Mouse (Mus musculus): ENCODE results near the gene Bud31.

Bud31 gene

DNA sequence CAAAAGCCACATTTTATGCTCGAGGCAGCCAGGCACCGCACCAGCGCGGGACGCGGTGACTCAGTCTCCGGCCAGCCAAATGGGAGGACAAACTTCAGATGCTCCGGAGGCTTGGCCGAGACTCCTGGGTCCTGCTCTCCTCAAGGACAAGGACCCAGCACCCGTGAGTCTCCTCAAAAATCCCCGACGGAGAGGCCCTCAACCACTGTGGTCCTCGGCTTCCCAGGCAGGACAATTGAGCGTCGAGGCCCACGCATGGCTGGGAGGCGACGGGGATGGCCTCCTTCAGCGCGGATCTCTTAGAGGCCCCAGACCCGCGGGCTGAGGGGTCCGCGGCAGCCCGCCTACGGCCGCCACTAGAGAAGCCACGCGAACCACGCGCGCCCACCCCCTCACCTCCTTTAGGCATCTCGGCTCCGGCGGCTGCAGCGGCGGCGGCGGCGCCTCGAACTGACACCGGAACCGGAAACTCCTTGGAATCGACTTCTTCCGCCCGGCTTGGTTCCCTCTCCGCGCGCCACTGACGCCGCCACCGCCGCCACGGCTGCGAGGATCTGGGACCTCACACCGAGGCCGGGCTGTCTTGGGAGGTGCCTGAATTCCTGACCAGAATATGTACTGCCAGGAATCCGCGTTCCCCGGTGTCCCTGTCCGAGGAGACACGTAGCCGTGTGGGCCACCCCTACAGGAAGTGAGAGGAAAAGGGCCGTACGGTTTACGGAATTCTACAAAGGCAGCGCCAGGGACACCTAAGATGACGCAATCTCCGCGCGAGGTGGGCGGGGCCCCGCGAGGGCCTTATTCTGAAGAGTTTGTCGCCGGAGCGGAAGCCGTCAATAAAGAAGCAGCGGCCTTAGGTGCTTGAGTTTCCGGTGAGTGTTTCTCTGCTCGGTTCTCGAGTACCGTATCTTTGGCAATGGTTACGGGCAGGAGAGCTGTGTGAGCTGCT lies at the start of gene Bud31, which contains the start of gene Pdap1:
TSS of gene Bud31 (plus strand) at position 792 of the 949 bp plus-strand sequence.
TSS of gene Pdap1 (minus strand) at position 668 of the 949 bp plus-strand sequence.
- DNase-seq, result peak; percentile 99

DNA sequence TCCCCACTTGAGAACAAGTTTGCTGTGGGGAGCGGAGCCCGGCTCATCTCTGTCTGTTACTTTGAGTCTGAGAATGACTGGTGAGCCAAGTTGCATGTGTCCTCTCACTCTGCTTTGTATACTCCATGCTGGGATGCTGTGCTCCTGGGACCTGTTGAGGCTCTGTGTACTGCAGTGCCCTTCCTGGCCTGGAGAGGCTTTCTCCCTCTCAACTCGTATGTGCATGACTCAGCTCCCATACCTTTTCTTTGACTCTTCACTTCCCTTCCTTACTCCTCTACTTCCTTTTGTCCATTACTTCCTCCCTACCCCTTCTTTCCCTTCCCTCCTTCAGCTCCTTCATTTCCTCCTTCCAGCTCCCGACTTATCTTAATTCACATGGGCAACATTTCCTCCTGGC lies 44.0 kb upstream of the Bud31 start:
- DNase-seq, result no peak

DNA sequence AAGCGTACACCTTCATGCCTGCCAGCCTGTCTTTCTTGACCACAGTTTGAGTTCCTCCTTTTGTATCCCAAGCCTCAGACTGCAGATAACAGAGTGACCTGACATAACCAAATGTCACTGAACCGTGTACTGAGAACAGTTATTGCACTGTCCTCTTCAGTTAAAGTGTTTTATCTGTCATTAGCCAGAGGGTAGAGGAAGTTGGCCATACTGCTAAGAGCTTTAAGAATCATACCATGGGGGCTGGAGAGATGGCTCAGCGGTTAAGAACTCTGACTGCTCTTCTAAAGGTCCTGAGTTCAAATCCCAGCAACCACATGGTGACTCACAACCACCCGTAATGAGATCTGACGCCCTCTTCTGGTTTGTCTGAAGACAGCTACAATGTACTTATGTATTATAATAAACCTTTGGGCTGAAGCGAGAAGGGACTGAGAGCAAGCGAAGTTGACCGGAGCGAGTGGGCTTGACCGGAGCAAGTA lies 41.8 kb upstream of the Bud31 start:
- no peak for DNase-seq

- DNase-seq, result peak; percentile 87
Observed at GRCm38 (mm10) chr5:145100960-145101359, 39.2 kb upstream of the Bud31 start.

- DNase-seq, result peak; percentile 81
Observed at GRCm38 (mm10) chr5:145101451-145101850, 38.7 kb upstream of the Bud31 start.

DNA sequence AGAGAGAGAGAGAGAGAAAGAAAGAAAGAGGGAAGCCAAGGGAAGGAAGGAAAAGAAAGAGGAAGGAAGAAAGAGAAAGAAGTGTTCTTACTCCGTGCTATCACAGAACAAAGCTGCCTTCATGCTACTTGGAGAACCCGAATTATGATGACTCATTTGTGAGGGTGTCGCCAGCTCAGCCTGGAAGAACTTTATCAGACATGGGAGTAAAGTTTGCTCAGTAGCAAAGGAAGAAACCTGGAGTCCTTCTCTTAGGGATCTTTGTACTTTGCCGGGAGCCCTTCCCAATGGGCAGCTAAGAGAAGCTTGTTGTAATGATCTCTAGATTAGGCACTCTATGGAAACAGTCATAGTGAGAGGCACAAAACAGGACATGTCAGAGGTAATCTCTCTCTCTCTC lies 37.5 kb upstream of the Bud31 start:
- no peak for DNase-seq

- peak; percentile 82 for DNase-seq
Observed at GRCm38 (mm10) chr5:145104328-145104727, 35.8 kb upstream of the Bud31 start.

DNA sequence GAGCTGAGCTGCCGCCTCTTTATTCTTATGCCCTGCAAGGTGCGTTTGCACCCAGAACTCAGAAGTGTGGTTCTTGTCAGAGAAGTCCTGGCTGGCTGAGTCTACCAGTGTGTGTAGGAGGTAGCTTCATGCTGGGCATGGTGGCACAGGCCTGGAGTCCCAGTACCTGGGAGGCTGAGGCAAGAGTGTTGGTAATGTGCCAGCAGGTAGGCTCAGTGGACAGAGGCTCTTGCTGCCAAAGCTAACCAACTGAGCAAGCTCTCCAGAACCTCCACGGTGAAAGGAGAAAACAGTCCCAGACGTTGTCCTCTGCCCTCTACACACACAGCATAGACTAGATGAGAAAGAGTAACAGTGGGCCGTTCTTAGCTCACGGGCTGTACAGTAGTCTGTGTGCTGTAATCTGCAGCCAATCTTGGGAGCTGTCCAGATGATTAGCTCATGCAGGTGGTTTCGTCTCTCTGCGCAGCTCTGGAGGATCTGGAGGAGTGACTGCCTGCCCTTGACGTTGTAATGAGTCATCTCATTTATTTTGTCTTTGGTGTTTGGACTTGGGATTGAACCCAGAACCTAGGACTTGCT lies 34.4 kb upstream of the Bud31 start:
- peak; percentile 83 for DNase-seq

DNA sequence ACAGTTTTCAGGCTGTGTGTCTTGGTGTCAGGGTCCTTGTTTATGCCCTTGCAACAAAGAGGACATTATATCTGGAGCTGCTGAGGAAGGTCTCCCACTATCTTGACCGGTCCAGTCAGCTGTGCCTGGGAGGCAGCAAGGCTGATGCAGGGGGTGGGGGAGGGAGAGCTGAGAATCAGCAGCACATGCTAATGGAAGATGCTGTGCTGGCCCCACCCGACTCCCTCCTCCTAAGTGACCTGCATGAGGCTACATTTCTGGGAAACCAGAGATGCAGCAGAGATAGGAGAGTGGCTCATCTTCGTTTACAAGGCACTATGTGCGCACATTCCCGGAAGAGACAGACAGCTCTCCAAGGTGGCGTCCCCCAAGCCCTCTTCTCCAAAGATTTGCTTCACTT lies 29.8 kb upstream of the Bud31 start:
- no peak for DNase-seq

DNA sequence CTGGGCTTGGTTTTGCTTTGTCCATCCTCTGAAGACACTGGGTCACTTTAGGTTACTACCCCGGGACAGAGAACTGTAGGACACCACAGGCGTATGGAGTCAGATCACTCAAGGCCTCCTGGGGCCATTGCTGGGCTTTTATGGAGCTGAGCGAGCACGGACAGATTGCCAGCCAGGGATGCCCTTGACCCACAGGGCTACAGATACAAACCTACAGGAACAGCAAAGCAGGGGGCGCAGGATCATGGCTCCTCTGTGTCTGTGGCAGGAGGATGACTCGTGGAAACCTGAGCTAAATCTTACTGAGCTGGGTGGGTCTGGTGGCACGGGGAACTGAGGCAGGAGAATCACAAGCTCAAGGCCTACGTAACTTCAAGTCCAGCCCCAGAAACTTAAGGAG lies 27.6 kb upstream of the Bud31 start:
- no peak for DNase-seq

GRCm38 (mm10) chr5:145113416-145113815 lies 26.7 kb upstream of the Bud31 start:
- DNase-seq, result no peak

DNA sequence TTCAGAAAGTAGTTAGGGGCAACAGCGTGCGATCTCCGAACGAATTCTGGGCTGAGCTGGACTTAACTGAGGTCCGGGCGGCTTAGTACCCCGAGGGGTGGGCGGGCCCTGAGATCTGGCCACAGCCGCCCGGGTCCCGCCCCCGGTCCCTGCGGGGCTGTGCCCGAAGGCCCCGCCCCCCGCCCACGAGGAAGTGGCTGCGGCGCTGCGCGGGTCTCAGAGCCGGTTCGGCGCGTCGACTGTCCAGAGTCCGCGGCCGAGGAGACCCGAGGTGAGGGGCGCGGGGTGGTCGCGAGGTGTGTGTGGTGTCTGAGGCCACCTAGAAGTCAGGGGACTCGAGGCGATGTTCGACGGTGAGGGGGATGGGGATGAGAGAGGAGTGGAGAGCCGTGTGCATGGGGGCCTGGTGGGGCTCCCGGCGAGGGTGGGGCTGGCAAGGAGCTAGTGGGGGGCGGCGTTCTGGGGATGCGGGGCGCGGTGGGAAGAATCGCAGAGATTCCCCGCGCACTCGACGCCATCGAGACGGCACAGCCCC lies 26.0 kb upstream of the Bud31 start, which contains the start of gene Arpc1b:
TSS of gene Arpc1b (plus strand) at position 145 of the 535 bp plus-strand sequence.
- DNase-seq, result peak; percentile 99

DNA sequence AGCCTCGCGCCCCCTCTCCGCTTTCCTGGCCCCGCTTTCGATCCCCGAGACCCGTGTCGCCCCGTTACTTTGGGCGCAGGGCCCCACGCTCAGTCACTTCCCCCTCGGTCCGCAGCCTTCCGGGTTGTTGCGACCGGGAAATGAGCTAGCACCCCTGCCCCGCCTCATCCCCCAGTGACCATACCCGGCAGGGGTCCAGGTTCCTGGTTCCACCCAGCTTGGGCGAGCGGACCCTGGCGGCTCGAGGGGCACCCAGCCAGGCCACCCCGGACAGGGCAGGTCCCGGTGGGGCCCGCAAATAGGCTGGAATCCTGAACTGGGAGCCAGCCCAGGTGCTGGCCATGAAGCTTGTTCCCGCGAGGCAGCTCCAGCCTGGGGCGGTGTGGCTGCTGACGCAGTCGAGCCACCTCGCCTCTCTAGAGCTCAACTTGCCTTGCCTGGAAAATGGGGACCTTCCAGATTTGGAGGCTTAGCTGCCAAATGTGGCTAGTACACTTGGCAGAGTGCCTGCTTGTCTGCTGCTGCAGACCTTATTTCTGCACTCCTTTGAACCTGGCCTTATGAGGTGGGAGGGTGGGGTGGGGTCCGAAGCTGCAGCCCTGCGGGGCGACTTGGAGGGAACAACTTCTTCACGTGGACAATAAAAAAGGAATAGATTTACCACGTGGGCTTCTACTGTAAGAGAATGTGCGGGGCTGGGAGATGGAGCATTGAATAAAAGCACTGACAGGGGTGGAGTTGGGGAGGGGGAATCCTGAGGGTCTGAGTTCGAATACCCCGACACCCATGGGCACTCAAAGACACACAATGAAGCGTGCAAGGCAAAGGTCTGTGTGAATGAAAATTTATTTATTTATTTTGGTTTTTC lies 25.3 kb upstream of the Bud31 start:
- peak; percentile 99 for DNase-seq

- no peak for DNase-seq
Observed at GRCm38 (mm10) chr5:145115736-145116135, 24.4 kb upstream of the Bud31 start.

DNA sequence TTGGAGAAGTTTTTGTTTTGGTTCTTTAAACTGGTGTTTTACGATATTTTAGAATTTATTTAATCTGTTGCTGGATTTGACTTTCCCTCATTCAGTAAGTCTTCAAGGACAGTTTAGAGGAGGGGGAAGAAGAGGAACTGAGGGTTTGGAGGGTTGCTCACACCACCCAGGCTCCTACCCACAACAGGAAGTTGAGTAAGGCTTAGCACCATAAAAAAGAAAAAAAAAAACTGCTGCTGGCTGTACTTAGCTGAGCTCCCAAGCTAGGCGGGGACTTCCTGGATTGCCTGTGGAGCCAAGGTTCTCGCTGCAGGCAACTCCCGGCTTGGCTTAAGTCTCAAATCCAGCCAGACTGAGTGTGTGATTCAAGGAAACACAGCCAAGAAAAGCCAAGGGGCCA lies 23.8 kb upstream of the Bud31 start:
- DNase-seq, result peak; percentile 99

GRCm38 (mm10) chr5:145116916-145117315 lies 23.2 kb upstream of the Bud31 start:
- peak; percentile 98 for DNase-seq

GRCm38 (mm10) chr5:145118005-145118404 lies 22.2 kb upstream of the Bud31 start:
- peak; percentile 94 for DNase-seq

- peak; percentile 91 for DNase-seq
Observed at GRCm38 (mm10) chr5:145118461-145118860, 21.7 kb upstream of the Bud31 start.

GRCm38 (mm10) chr5:145119385-145119784 lies 20.8 kb upstream of the Bud31 start:
- no peak for DNase-seq

- peak; percentile 93 for DNase-seq
Observed at GRCm38 (mm10) chr5:145120921-145121320, 19.2 kb upstream of the Bud31 start.

DNA sequence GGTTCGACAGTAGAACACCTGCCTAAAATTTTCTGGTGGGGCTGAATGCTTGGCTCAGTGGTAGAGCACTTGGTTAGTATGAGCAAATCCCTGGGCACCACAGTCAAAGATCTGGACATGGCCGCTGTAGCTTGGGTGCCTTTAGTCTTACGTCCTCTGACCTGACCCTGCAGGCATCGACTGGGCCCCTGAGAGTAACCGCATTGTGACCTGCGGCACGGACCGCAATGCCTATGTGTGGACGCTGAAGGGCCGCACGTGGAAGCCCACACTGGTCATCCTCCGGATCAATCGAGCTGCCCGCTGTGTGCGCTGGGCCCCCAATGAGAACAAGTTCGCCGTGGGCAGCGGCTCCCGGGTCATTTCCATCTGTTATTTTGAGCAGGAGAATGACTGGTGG lies 16.8 kb upstream of the Bud31 start:
- DNase-seq, result peak; percentile 86

- peak; percentile 90 for DNase-seq
Observed at GRCm38 (mm10) chr5:145126580-145126979, 13.6 kb upstream of the Bud31 start.

GRCm38 (mm10) chr5:145129124-145129523 lies 11.0 kb upstream of the Bud31 start:
- DNase-seq, result no peak

Data from heart, adult 11 months (tissue).